Mouse (Mus musculus): ENCODE results near the gene Fto.

GRCm38 (mm10) chr8:91611191-91611590, 297.9 kb downstream of the Fto start:
- TF ChIP-seq CHD2 (IDR thresholded peaks at IDR 0.05; ENCODE audit: low read depth, low read length): no peak
- TF ChIP-seq HCFC1 (IDR thresholded peaks at IDR 0.05; ENCODE audit: borderline replicate concordance, insufficient read depth, low read length): no peak
